Mouse (Mus musculus): ENCODE measurements around the gene Smim5.

Gene Smim5

DNA sequence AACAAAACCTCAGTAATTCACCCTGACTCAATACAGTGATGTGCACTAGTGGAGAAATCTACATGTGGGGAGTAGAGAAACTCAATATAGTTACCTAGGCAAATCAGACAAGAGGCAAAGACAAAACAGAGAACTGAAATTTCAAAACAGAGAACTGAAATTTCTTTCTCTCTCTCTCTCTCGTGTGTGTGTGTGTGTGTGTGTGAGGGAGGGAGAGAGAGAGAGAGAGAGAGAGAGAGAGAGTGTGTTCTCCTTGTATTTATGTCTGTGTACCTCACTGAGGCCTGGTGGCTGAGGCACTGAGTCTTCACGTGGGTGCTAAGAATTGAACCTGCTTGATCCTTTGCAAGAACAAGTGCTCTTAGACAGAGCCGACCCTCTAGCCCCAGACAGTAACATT lies 30.1 kb downstream of the Smim5 start:
- no peaks in the 10 kb centered on the region for H3K36me3 ChIP-seq (ENCODE audit: control insufficient read depth, insufficient read depth, low read length, poor library complexity, severe bottlenecking)
- peak; percentile 83 for DNase-seq (ENCODE audit: low read depth, low spot score)
- H3K27me3 ChIP-seq (ENCODE audit: control insufficient read depth, insufficient read depth, low read length, poor library complexity, severe bottlenecking) = no peaks in the 10 kb centered on the region

GRCm38 (mm10) chr11:115931235-115931634 lies 31.5 kb downstream of the Smim5 start:
- no peak for DNase-seq (ENCODE audit: low read depth, low spot score)
- H3K27me3 ChIP-seq (ENCODE audit: control insufficient read depth, insufficient read depth, low read length, poor library complexity, severe bottlenecking) = no peaks in the 10 kb centered on the region
- H3K36me3 ChIP-seq (ENCODE audit: control insufficient read depth, insufficient read depth, low read length, poor library complexity, severe bottlenecking) = peaks cover 3% of the 10 kb centered on the region; the same call in 1 of the 2 replicates

GRCm38 (mm10) chr11:115933108-115933746 lies 33.5 kb downstream of the Smim5 start, which contains the start of the genes Sap30bp and Recql5:
Sap30bp (plus strand) TSS chr11:115933282.
Recql5 (minus strand) TSS chr11:115933477.
- H3K27me3 ChIP-seq (ENCODE audit: control insufficient read depth, insufficient read depth, low read length, poor library complexity, severe bottlenecking) = no peaks in the 10 kb centered on the region
- peaks cover 7% of the 10 kb centered on the region; the same call in 1 of the 2 replicates for H3K36me3 ChIP-seq (ENCODE audit: control insufficient read depth, insufficient read depth, low read length, poor library complexity, severe bottlenecking)
- DNase-seq (ENCODE audit: low read depth, low spot score) = peak; percentile 99

DNA sequence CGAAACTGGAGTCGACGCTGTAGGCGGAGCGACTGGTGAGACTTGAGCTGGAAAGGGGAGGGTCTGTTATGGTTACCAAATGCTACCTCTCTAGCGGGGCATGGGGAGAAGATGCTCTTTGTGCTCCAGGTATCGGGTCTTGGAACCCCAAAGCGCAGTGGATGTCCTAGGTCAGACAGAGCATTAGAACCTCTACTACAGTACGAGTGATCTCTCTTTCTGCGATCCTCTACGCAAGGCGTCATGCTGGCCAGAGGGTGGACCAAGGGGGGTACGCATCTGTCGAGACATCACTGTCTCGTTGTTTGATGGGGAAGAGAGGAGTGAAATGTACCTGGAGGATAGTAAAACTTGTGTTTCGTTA lies 34.0 kb downstream of the Smim5 start:
- H3K27me3 ChIP-seq (ENCODE audit: control insufficient read depth, insufficient read depth, low read length, poor library complexity, severe bottlenecking) = no peaks in the 10 kb centered on the region
- DNase-seq (ENCODE audit: low read depth, low spot score) = no peak
- peaks cover 7% of the 10 kb centered on the region; the same call in 1 of the 2 replicates for H3K36me3 ChIP-seq (ENCODE audit: control insufficient read depth, insufficient read depth, low read length, poor library complexity, severe bottlenecking)

- Histone ChIP-seq H3K36me3 (ENCODE audit: control insufficient read depth, insufficient read depth, low read length, poor library complexity, severe bottlenecking) (peaks cover 9% of the 10 kb centered on the region), H3K27me3 (ENCODE audit: control insufficient read depth, insufficient read depth, low read length, poor library complexity, severe bottlenecking) (no peaks in the 10 kb centered on the region; the same call in 1 of the 2 replicates)
- DNase-seq (ENCODE audit: low read depth, low spot score) = peak; percentile 83
These were observed 40.0 kb downstream of the Smim5 start for GRCm38 (mm10) chr11:115939690-115940329.

DNA sequence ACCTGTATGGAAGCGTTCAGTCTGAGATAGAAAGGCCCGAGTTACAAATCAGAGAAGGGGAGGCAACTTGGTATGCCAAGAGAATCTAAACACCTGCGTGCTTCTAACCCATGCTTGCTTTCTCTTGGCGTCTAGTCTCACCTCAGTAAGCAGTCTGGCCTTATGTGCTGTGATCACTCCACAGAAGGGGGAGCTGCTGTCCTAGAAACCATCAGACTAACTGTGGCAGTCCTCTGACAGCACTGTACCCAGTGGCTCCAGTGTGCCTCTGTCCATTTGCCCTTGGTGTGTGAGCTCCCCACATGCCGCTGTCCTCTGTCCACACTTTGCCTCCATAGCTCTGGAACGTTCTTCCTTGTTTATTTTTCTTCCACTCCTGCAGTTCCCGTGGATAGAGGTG lies 42.2 kb downstream of the Smim5 start:
- Histone ChIP-seq H3K36me3 (ENCODE audit: control insufficient read depth, insufficient read depth, low read length, poor library complexity, severe bottlenecking) (peaks cover 6% of the 10 kb centered on the region), H3K27me3 (ENCODE audit: control insufficient read depth, insufficient read depth, low read length, poor library complexity, severe bottlenecking) (no peaks in the 10 kb centered on the region; the same call in 1 of the 2 replicates)
- DNase-seq (ENCODE audit: low read depth, low spot score) = no peak

DNA sequence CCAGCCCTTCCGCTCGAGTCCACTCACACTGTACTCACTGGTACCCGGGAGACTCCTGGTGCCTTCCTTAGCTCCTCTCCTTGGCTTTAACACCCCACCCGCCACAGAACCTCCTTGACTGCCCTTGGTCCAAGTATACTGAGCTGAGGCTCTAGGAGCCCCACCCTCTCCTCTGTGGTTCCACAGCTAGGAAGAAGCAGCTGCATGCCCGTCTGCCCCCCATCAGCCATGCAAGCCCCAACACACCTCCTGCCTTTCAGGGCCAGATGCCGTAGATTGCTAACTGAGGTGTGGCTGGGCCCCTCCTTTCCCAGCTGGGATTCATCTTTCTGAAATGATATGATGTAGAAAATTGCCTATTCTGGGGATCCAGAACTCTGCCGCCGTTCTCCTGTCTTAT lies 45.5 kb downstream of the Smim5 start:
- Histone ChIP-seq H3K27me3 (ENCODE audit: control insufficient read depth, insufficient read depth, low read length, poor library complexity, severe bottlenecking) (no peaks in the 10 kb centered on the region; the same call in 1 of the 2 replicates), H3K36me3 (ENCODE audit: control insufficient read depth, insufficient read depth, low read length, poor library complexity, severe bottlenecking) (no peaks in the 10 kb centered on the region; the same call in none of the 2 replicates)
- DNase-seq (ENCODE audit: low read depth, low spot score) = no peak

- no peaks in the 10 kb centered on the region; the same call in none of the 2 replicates for H3K36me3 ChIP-seq (ENCODE audit: control insufficient read depth, insufficient read depth, low read length, poor library complexity, severe bottlenecking)
- no peaks in the 10 kb centered on the region; the same call in 1 of the 2 replicates for H3K27me3 ChIP-seq (ENCODE audit: control insufficient read depth, insufficient read depth, low read length, poor library complexity, severe bottlenecking)
- DNase-seq (ENCODE audit: low read depth, low spot score) = no peak
These were observed 46.6 kb downstream of the Smim5 start for GRCm38 (mm10) chr11:115946221-115946828.

DNA sequence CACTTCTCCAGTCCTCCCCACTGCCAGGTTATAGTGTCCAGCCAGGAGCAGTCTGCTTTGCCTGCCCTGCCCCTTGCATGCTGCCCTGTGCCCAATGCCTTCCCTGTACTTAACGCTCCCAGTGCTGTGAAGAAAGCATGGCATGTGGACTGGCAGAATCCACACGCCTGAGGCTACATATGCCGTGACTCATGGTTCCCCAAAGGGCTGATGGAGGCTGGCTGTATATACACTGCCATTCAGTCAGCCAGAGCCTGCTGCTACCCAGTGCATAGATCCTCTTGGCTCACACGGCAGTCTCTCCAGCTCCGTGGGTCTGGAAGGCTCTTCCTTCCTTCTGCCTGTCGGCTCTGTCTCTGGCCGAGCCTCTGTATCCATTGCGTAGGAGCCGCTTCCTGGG lies 48.5 kb downstream of the Smim5 start:
- no peaks in the 10 kb centered on the region; the same call in 1 of the 2 replicates for H3K27me3 ChIP-seq (ENCODE audit: control insufficient read depth, insufficient read depth, low read length, poor library complexity, severe bottlenecking)
- peaks cover 4% of the 10 kb centered on the region for H3K36me3 ChIP-seq (ENCODE audit: control insufficient read depth, insufficient read depth, low read length, poor library complexity, severe bottlenecking)
- no peak for DNase-seq (ENCODE audit: low read depth, low spot score)

DNA sequence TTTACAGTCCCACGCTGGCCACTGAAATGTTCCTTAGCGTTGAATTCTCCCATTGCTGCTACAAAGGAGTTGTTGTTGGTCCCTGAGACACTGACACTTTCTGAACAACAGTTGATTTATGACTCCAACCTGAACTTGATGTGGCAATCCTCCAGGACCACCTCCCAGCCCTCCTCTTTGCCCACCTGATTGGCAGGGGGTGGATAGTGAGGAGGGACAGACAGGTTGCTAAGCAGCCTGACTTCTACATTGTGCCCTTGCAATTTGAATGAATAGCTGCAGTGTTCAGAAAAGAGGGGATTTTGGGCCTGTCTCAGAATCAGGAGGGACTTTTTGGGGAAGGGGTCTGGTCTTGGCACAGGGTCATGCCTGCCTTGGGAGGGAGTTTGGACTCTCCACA lies 51.0 kb downstream of the Smim5 start:
- no peak for DNase-seq (ENCODE audit: low read depth, low spot score)
- peaks cover 9% of the 10 kb centered on the region; the same call in 1 of the 2 replicates for H3K36me3 ChIP-seq (ENCODE audit: control insufficient read depth, insufficient read depth, low read length, poor library complexity, severe bottlenecking)
- no peaks in the 10 kb centered on the region for H3K27me3 ChIP-seq (ENCODE audit: control insufficient read depth, insufficient read depth, low read length, poor library complexity, severe bottlenecking)

DNA sequence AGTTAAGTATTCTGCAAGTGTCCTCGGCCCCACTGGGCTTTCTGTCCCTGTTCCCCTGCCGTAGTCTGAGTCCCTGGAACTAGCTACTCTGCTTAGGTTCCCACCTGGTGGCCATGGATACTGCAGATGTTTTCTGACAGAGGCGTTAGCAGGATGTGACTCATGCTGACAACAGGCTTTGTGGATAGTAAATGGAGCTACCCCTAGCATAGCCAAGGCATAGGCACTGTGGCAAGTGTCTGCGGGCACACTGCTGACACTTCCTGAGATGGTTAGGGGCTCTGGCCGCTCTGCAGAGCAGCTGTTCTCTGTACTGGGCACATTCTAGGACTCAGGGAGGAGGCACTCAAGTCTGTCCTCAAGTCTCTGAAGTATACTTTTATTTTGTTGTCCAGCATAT lies 54.9 kb downstream of the Smim5 start:
- Histone ChIP-seq H3K27me3 (ENCODE audit: control insufficient read depth, insufficient read depth, low read length, poor library complexity, severe bottlenecking) (no peaks in the 10 kb centered on the region), H3K36me3 (ENCODE audit: control insufficient read depth, insufficient read depth, low read length, poor library complexity, severe bottlenecking) (peaks cover 17% of the 10 kb centered on the region; the same call in 1 of the 2 replicates)
- no peak for DNase-seq (ENCODE audit: low read depth, low spot score)

DNA sequence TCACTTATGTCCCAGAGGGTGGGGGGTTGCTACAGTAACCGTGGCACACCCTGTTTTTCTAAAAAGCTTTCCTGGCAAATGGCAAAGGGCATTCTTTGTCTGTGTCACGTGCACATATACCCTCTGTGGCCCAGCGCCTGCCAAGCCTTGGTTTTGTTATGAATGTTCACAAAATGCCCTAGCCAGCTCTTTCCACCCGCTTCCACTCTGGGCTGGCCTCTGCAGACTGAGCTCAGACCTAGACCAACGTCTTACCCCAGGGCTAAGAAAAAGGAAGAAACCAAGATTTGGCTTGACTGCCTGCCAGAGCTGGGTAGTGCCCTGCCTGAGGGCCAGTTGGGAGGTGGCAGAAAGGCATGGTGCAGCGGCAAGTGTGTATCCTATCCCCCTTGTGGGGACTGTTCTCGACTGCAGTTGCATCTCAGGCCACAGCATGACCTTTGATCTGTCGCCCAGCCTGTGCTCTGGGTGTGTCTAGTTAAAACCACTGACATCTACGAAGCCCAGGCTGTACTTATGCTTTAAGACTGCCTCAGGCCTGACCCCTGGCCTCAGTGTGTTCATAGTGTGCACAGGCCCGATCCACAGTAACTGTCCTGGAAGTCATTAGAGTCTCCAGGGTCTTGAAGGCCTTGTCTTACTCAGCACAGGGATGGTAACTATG lies 55.6 kb downstream of the Smim5 start:
- DNase-seq (ENCODE audit: low read depth, low spot score) = no peak
- Histone ChIP-seq H3K36me3 (ENCODE audit: control insufficient read depth, insufficient read depth, low read length, poor library complexity, severe bottlenecking) (peaks cover 17% of the 10 kb centered on the region; the same call in 1 of the 2 replicates), H3K27me3 (ENCODE audit: control insufficient read depth, insufficient read depth, low read length, poor library complexity, severe bottlenecking) (no peaks in the 10 kb centered on the region)

Measured in splenic B cell, adult 2 months (primary cell).